Mouse (Mus musculus) midbrain, postnatal 0 days (tissue): ENCODE results near the gene Sp9. TPM values are rescaled to one million over a fixed set of nuclear protein-coding genes. Genes with fewer than 3 reads are reported as not detected.

ENCODE experiments used
- ATAC-seq: fragments of 200-750 bp; cut with Nextera tagmentation; 2 replicates; pipeline ENCODE4 v1.8.0; 2017; ENCODE audit warnings: moderate number of reproducible peaks, mild to moderate bottlenecking, moderate TSS enrichment, moderate library complexity; ENCODE audit not compliant: low FRiP score
- DNase-seq: peaks from one replicate; pipeline ENCODE4 v3.0.0-alpha.2; 2015; ENCODE audit warnings: low spot score
- H3K27ac ChIP-seq: fragments of 300-500 bp; sonication (generic); 2 replicates; pipeline ENCODE4 v1.5.1; 2014; ENCODE audit warnings: low read depth, mild to moderate bottlenecking, low read length, mixed read lengths
- H3K27me3 ChIP-seq: fragments of 300-500 bp; sonication (generic); 2 replicates; pipeline ENCODE4 v1.6.1; 2014; ENCODE audit warnings: low read length, control low read depth, mixed read lengths; ENCODE audit not compliant: insufficient read depth
- H3K36me3 ChIP-seq: fragments of 300-500 bp; sonication (generic); 2 replicates; pipeline ENCODE4 v1.6.1; 2014; ENCODE audit warnings: low read length, control low read depth, mixed read lengths; ENCODE audit not compliant: insufficient read depth
- H3K4me1 ChIP-seq: fragments of 300-500 bp; sonication (generic); 2 replicates; pipeline ENCODE4 v1.6.1; 2014; ENCODE audit warnings: mild to moderate bottlenecking, control low read depth, antibody characterized with exemption, low read length, mixed read lengths; ENCODE audit not compliant: insufficient read depth
- H3K4me2 ChIP-seq: fragments of 300-500 bp; sonication (generic); 2 replicates; pipeline ENCODE4 v1.6.1; 2014; ENCODE audit warnings: low read depth, mild to moderate bottlenecking, low read length, mixed read lengths; ENCODE audit not compliant: poor library complexity, severe bottlenecking
- H3K4me3 ChIP-seq: fragments of 300-500 bp; sonication (generic); 2 replicates; pipeline ENCODE4 v1.5.1; 2014; ENCODE audit warnings: low read depth, mild to moderate bottlenecking, low read length, moderate library complexity
- H3K9ac ChIP-seq: fragments of 300-500 bp; sonication (generic); replicated peaks from 2 replicates; pipeline ENCODE4 v1.6.1; 2014; ENCODE audit warnings: mild to moderate bottlenecking, low read length, moderate library complexity, mixed read lengths; ENCODE audit not compliant: poor library complexity, severe bottlenecking
- H3K9me3 ChIP-seq: fragments of 300-500 bp; sonication (generic); 2 replicates; pipeline ENCODE4 v1.6.1; 2016; ENCODE audit warnings: low read length, control low read depth
- CTCF ChIP-seq: IDR thresholded peaks from 2 replicates; pipeline ENCODE4 v1.5.1; 2016; ENCODE audit warnings: antibody characterized with exemption, mild to moderate bottlenecking
- WGBS: fragments of 180-500 bp; shearing (Covaris S2); extraction: QIAGEN DNeasy Blood & Tissue Kit; methylation state at CpG from one replicate; pipeline ENCODE4 v1.1.7; 2014; 5-methylcytosine and 5-hydroxymethylcytosine counted together
- polyA plus RNA-seq: library from polyadenylated mRNA; unstranded; fragments of >200 nt; fragmentation: Nextera tagmentation; extraction: Ambion mirVana; gene quantifications from 2 replicates; pipeline ENCODE4 v1.2.1, GENCODE M21; 2015
- total RNA-seq: library from RNA; depleted of rRNA; stranded (reverse); fragments of >200 nt; gene quantifications from 2 replicates; pipeline ENCODE4 v1.2.3, GENCODE M21; 2014

The Sp9 gene
- total and polyA plus RNA-seq, 2 experiments from 2014 or later = 2.0 to 2.3 TPM

- Histone ChIP-seq H3K9me3 (no peaks in the 10 kb centered on the region), H3K36me3 (no peaks in the 10 kb centered on the region), H3K27me3 (peaks cover 34% of the 10 kb centered on the region), H3K4me3 (no peak overlapping the region), H3K9ac (no peak overlapping the region), H3K4me1 (no peaks in the 10 kb centered on the region), H3K4me2 (no peak overlapping the region), H3K27ac (no peak overlapping the region)
- DNase-seq (no peak), ATAC-seq (no peak)
- TF ChIP-seq CTCF = no peak
- WGBS = 3% methylated on average over 32 of the region's 33 CpGs
Measured at GRCm38 (mm10) chr2:73280356-73281047, 8.8 kb downstream of the Sp9 start.

GRCm38 (mm10) chr2:73281048-73281661 lies 9.4 kb downstream of the Sp9 start:
- Histone ChIP-seq H3K4me3 (no peak overlapping the region), H3K9me3 (no peaks in the 10 kb centered on the region), H3K4me2 (no peak overlapping the region), H3K27me3 (peaks cover 30% of the 10 kb centered on the region), H3K36me3 (no peaks in the 10 kb centered on the region), H3K27ac (no peak overlapping the region), H3K9ac (no peak overlapping the region), H3K4me1 (no peaks in the 10 kb centered on the region)
- WGBS = 17% methylated on average over 22 of the region's 22 CpGs
- ATAC-seq = no peak
- no peak for DNase-seq
- TF ChIP-seq CTCF = no peak

- peaks cover 29% of the 10 kb centered on the region for H3K27me3 ChIP-seq
- 14% methylated on average over 7 of the region's 7 CpGs for WGBS
- no peak overlapping the region for H3K4me3 ChIP-seq
- H3K9me3 ChIP-seq = no peaks in the 10 kb centered on the region
- DNase-seq (no peak), ATAC-seq (no peak)
- peak; percentile 56 for TF ChIP-seq CTCF
- no peak overlapping the region for H3K9ac ChIP-seq
- no peak overlapping the region for H3K27ac ChIP-seq
- no peaks in the 10 kb centered on the region for H3K36me3 ChIP-seq
- H3K4me1 ChIP-seq = no peaks in the 10 kb centered on the region
- H3K4me2 ChIP-seq = no peak overlapping the region
Measured at GRCm38 (mm10) chr2:73281707-73282106, 10.0 kb downstream of the Sp9 start.

GRCm38 (mm10) chr2:73285630-73286029 lies 13.9 kb downstream of the Sp9 start:
- H3K36me3 ChIP-seq = peaks cover 11% of the 10 kb centered on the region; the same call in 1 of the 2 replicates
- DNase-seq (peak; percentile 77), ATAC-seq (no peak)
- H3K9me3 ChIP-seq = no peaks in the 10 kb centered on the region
- WGBS = 4% methylated on average over 2 of the region's 2 CpGs
- H3K27me3 ChIP-seq = peaks cover 6% of the 10 kb centered on the region
- H3K4me2 ChIP-seq = no peak overlapping the region
- no peak overlapping the region for H3K4me3 ChIP-seq
- H3K27ac ChIP-seq = no peak overlapping the region
- H3K4me1 ChIP-seq = no peaks in the 10 kb centered on the region
- no peak overlapping the region for H3K9ac ChIP-seq
- TF ChIP-seq CTCF = peak; percentile 74

- TF ChIP-seq CTCF = no peak
- no peak overlapping the region for H3K4me3 ChIP-seq
- no peak overlapping the region for H3K27ac ChIP-seq
- peaks cover 30% of the 10 kb centered on the region for H3K36me3 ChIP-seq
- H3K27me3 ChIP-seq = no peaks in the 10 kb centered on the region
- no peak for ATAC-seq
- H3K4me1 ChIP-seq = no peaks in the 10 kb centered on the region
- H3K4me2 ChIP-seq = no peak overlapping the region
- H3K9ac ChIP-seq = no peak overlapping the region
- H3K9me3 ChIP-seq = no peaks in the 10 kb centered on the region
- DNase-seq = no peak
- 85% methylated on average over 4 of the region's 4 CpGs for WGBS
Measured at GRCm38 (mm10) chr2:73291130-73291529, 19.4 kb downstream of the Sp9 start.

- Histone ChIP-seq H3K4me1 (no peaks in the 10 kb centered on the region), H3K9me3 (no peaks in the 10 kb centered on the region), H3K4me3 (no peak overlapping the region), H3K27me3 (no peaks in the 10 kb centered on the region), H3K27ac (no peak overlapping the region), H3K4me2 (no peak overlapping the region), H3K9ac (no peak overlapping the region), H3K36me3 (peaks cover 23% of the 10 kb centered on the region)
- ATAC-seq (no peak), DNase-seq (no peak)
- WGBS = 88% methylated on average over 7 of the region's 7 CpGs
- no peak for TF ChIP-seq CTCF
Measured at GRCm38 (mm10) chr2:73295023-73295422, 23.3 kb downstream of the Sp9 start.
